Mouse (Mus musculus): ENCODE measurements around the gene Tpr.

- TF ChIP-seq TCF12 (IDR thresholded peaks at IDR 0.05; ENCODE audit: insufficient read depth, poor library complexity, severe bottlenecking): no peak
- no peak for TF ChIP-seq POLR2AphosphoS2 (IDR thresholded peaks at IDR 0.05; ENCODE audit: insufficient read length, low read depth)
- no peak for TF ChIP-seq E2F4 (IDR thresholded peaks at IDR 0.05; ENCODE audit: insufficient read depth)
- TF ChIP-seq POLR2A (IDR thresholded peaks at IDR 0.05; ENCODE audit: insufficient read length, low read depth): no peak
- no peak for TF ChIP-seq CEBPB (IDR thresholded peaks at IDR 0.05; ENCODE audit: insufficient read depth, poor library complexity, severe bottlenecking)
Observed at GRCm38 (mm10) chr1:150438641-150439040, 46.0 kb downstream of the Tpr start.
